Mouse (Mus musculus) neutrophil, adult 5-6 weeks (primary cell): ENCODE data around the gene Rnf217. TPM values are rescaled to one million over a fixed set of nuclear protein-coding genes. Genes with fewer than 3 reads are reported as not detected.

ENCODE experiments used
- ATAC-seq: fragments of 151-379, 151-347 bp; 2 replicates; pipeline ENCODE4 v1.8.0; 2017; ENCODE audit warnings: mild to moderate bottlenecking, moderate TSS enrichment; ENCODE audit not compliant: insufficient number of reproducible peaks, poor library complexity, low FRiP score, severe bottlenecking; ENCODE audit errors: extremely low read depth
- total RNA-seq: library from RNA; stranded (forward); fragments of 200-1000 nt; gene quantifications from 2 replicates; pipeline ENCODE4 v1.2.3, GENCODE M21; 2017

The Rnf217 gene
- total RNA-seq, 1 experiment from 2014 or later: 0.12 TPM

GRCm38 (mm10) chr10:31517192-31517591, 91.8 kb downstream of the Rnf217 start:
- ATAC-seq: no peak

GRCm38 (mm10) chr10:31515897-31516296, 93.1 kb downstream of the Rnf217 start:
- no peak for ATAC-seq

GRCm38 (mm10) chr10:31504134-31504551, 104.8 kb downstream of the Rnf217 start:
- no peak for ATAC-seq

- ATAC-seq: no peak
Observed at GRCm38 (mm10) chr10:31503542-31504133, 105.3 kb downstream of the Rnf217 start.

GRCm38 (mm10) chr10:31501644-31502043, 107.3 kb downstream of the Rnf217 start:
- no peak for ATAC-seq

- no peak for ATAC-seq
Observed at GRCm38 (mm10) chr10:31496931-31497330, 112.1 kb downstream of the Rnf217 start.

- ATAC-seq: no peak
Observed at GRCm38 (mm10) chr10:31495826-31496225, 113.2 kb downstream of the Rnf217 start.

- no peak for ATAC-seq
Observed at GRCm38 (mm10) chr10:31494296-31494695, 114.7 kb downstream of the Rnf217 start.

- ATAC-seq: no peak
Observed at GRCm38 (mm10) chr10:31467043-31467898, 141.7 kb downstream of the Rnf217 start.

- ATAC-seq: no peak
Observed at GRCm38 (mm10) chr10:31465840-31466541, 143.0 kb downstream of the Rnf217 start.

GRCm38 (mm10) chr10:31465424-31465823, 143.6 kb downstream of the Rnf217 start:
- no peak for ATAC-seq

GRCm38 (mm10) chr10:31463044-31463443, 145.9 kb downstream of the Rnf217 start:
- no peak for ATAC-seq

GRCm38 (mm10) chr10:31456806-31457205, 152.2 kb downstream of the Rnf217 start:
- no peak for ATAC-seq

- no peak for ATAC-seq
Observed at GRCm38 (mm10) chr10:31447083-31447482, 161.9 kb downstream of the Rnf217 start.

GRCm38 (mm10) chr10:31445291-31446124, 163.5 kb downstream of the Rnf217 start, which contains the start of gene Tpd52l1:
TSS of gene Tpd52l1 (minus strand) at chr10:31445958.
- ATAC-seq: no peak

- no peak for ATAC-seq
Observed at GRCm38 (mm10) chr10:31444206-31444605, 164.8 kb downstream of the Rnf217 start.
